Mouse (Mus musculus) kidney, adult 2 months (tissue): ENCODE measurements around the gene Tub. TPM values are rescaled to one million over a fixed set of nuclear protein-coding genes. Genes with fewer than 3 reads are reported as not detected.

Experiments used
- DNase-seq: peaks from one replicate; pipeline ENCODE4 v3.0.0; 2021
- H3K27ac ChIP-seq: fragments of 200-500 bp; 2 replicates; pipeline ENCODE4 v1.5.1; 2012; ENCODE audit warnings: low read depth, low read length, control low read depth, inconsistent platforms; ENCODE audit not compliant: insufficient read depth
- H3K27me3 ChIP-seq: fragments of 200-500 bp; replicated peaks from 2 replicates; pipeline ENCODE4 v1.6.1; 2012; ENCODE audit warnings: mild to moderate bottlenecking, moderate library complexity, low read length, inconsistent platforms; ENCODE audit not compliant: control insufficient read depth, insufficient read depth
- H3K36me3 ChIP-seq: fragments of 200-500 bp; 2 replicates; pipeline ENCODE4 v1.6.1; 2012; ENCODE audit warnings: mild to moderate bottlenecking, moderate library complexity, low read length, inconsistent platforms; ENCODE audit not compliant: control insufficient read depth, insufficient read depth
- H3K4me1 ChIP-seq: fragments of 200-500 bp; 2 replicates; pipeline ENCODE4 v1.6.1; 2011; ENCODE audit warnings: low read length; ENCODE audit not compliant: control insufficient read depth, insufficient read depth
- H3K4me3 ChIP-seq: fragments of 200-500 bp; 2 replicates; pipeline ENCODE4 v1.5.1; 2011; ENCODE audit warnings: mild to moderate bottlenecking, low read depth, low read length, control low read depth; ENCODE audit not compliant: insufficient read depth
- CTCF ChIP-seq: fragments of 200-500 bp; conservative IDR thresholded peaks from 2 replicates; pipeline ENCODE4 v1.5.1; 2011; ENCODE audit warnings: low read depth, mild to moderate bottlenecking, control low read depth, low read length, moderate library complexity, mixed read lengths; ENCODE audit not compliant: insufficient read depth, insufficient read length
- POLR2A ChIP-seq: fragments of 200-500 bp; IDR thresholded peaks from one replicate; pipeline ENCODE4 v1.6.1; 2011; ENCODE audit warnings: low read depth, low read length, control low read depth
- WGBS: fragments of 180-500 bp; shearing (Covaris S2); methylation state at CpG from one replicate; pipeline ENCODE4 v1.1.7; 2018; 5-methylcytosine and 5-hydroxymethylcytosine counted together
- polyA plus RNA-seq: library from polyadenylated mRNA; depleted of rRNA; stranded (reverse); fragments of >200 nt; gene quantifications from 2 replicates; pipeline ENCODE4 v1.2.3, GENCODE M21; 2012

Tub gene
- polyA plus RNA-seq, 1 experiment, result 0.52 TPM

DNA sequence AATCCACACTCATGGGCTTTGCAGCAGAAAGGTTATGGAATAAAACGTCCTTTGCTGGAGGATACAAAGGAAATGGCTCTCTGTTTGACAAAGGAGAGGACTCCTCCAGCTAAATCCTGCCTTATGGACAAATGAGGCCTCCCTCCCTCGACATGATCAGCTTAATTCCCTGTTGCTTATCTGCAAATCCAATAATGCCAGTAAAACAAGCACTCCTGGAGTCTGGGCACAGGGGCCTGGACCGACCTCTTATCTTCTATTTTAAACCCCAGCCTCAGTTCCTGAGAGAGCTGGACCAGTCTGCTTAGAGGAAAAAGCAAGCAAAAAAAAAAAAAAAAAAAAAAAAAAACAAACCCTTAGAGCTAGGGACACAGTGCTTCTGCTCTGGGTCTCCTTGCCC lies 53.5 kb downstream of the Tub start:
- no peaks in the 10 kb centered on the region for H3K4me1 ChIP-seq
- H3K27me3 ChIP-seq, result no peaks in the 10 kb centered on the region
- DNase-seq, result no peak
- WGBS, result 56% methylated on average over 3 of the region's 3 CpGs
- H3K4me3 ChIP-seq, result no peak overlapping the region
- H3K27ac ChIP-seq, result no peak overlapping the region
- TF ChIP-seq POLR2A (no peak), CTCF (no peak)
- no peaks in the 10 kb centered on the region for H3K36me3 ChIP-seq

- TF ChIP-seq POLR2A, result no peak
- TF ChIP-seq CTCF, result no peak
- Histone ChIP-seq H3K4me3 (no peak overlapping the region), H3K27ac (no peak overlapping the region), H3K27me3 (peaks cover 2% of the 10 kb centered on the region; the same call in 1 of the 2 replicates), H3K4me1 (no peaks in the 10 kb centered on the region), H3K36me3 (no peaks in the 10 kb centered on the region)
- DNase-seq, result no peak
- 88% methylated on average over 1 of the region's 1 CpGs for WGBS
Observed at GRCm38 (mm10) chr7:109009260-109009659, 59.1 kb downstream of the Tub start.

DNA sequence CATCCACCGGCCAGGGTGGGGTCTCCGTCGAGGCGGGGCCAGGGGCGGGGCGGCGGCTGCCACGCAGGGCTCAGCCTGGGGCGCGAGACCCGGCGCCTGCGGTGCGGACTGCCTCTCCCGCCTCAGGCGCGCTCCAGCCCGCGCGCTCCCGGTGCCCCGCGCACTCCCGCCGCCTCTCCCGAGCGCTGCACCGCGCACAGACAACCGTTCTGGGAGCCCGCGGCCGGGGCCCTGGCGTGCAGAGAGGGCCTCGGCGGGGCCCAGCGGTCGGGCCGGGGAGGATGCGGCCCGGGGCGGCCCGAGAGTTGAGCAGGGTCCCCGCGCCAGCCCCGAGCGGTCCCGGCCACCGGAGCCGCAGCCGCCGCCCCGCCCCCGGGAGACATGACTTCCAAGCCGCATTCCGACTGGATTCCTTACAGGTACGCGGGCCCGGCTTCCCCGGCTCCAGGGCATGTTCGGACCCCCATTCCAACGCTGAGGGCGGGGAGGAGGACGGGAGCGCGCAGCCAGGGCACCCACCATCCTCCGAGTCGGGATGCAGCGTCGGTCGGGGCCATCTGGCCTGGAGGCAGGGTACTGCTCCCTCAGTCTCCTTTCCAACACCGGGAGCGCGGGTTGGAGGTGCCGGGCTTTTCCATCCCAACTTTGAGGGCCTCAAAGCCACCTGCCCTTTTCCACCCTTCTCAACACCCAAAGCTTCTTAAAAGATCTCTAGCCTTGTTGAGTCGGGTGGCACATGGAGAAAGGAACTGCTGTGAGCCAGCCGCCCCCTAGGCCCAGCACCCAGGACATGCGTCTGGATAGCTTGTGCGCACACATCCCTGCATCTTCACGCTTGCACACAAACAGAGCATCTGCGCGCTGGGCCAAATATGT lies 60.8 kb downstream of the Tub start:
- Histone ChIP-seq H3K4me3 (no peak overlapping the region), H3K4me1 (no peaks in the 10 kb centered on the region), H3K27me3 (peaks cover 2% of the 10 kb centered on the region; the same call in 1 of the 2 replicates), H3K36me3 (no peaks in the 10 kb centered on the region), H3K27ac (no peak overlapping the region)
- no peak for DNase-seq
- 4% methylated on average over 82 of the region's 82 CpGs for WGBS
- TF ChIP-seq CTCF, result no peak
- no peak for TF ChIP-seq POLR2A

GRCm38 (mm10) chr7:109011596-109012180 lies 61.5 kb downstream of the Tub start:
- Histone ChIP-seq H3K36me3 (no peaks in the 10 kb centered on the region), H3K27ac (no peak overlapping the region), H3K4me3 (no peak overlapping the region), H3K4me1 (no peaks in the 10 kb centered on the region), H3K27me3 (peaks cover 2% of the 10 kb centered on the region; the same call in 1 of the 2 replicates)
- TF ChIP-seq POLR2A (no peak), CTCF (no peak)
- 60% methylated on average over 8 of the region's 8 CpGs for WGBS
- DNase-seq, result no peak

GRCm38 (mm10) chr7:109012575-109012974 lies 62.4 kb downstream of the Tub start:
- TF ChIP-seq POLR2A, result no peak
- no peak for TF ChIP-seq CTCF

DNA sequence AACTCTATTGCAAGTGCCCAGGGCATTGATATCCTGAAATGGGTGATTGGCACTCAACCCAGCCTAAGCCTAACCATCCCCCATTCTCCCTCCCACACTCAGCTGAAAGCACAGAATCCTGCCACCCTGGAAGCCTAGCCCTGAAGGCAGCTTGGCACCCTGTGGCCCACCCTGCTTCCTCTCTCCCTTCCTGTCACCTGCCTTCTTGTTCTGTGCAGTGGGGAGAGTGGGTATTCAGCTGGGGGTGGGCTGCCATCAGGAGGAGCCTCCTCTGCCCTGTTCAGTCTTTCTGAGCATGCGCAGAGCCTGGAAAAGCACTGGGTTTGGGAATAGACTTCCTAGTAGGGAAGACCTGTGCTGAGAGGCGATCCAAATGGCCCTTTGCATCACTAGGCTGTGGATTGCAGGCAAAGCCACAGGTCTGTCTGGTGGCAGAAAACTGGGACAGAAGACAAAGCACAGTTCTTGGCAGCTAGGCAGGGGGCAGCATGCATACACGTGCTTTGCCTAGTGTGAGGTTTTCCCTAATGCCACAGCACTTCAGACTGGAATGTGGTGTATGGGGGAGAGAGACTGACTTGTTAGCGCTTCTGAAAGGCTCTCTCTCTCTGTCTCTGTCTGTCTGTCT lies 63.0 kb downstream of the Tub start:
- H3K4me1 ChIP-seq, result no peaks in the 10 kb centered on the region
- H3K4me3 ChIP-seq, result no peak overlapping the region
- 59% methylated on average over 4 of the region's 4 CpGs for WGBS
- no peak for DNase-seq
- no peaks in the 10 kb centered on the region for H3K36me3 ChIP-seq
- H3K27me3 ChIP-seq, result peaks cover 2% of the 10 kb centered on the region; the same call in 1 of the 2 replicates
- TF ChIP-seq CTCF, result no peak
- TF ChIP-seq POLR2A, result no peak
- no peak overlapping the region for H3K27ac ChIP-seq

More at GRCm38 (mm10) chr7:109012575-109012974, 62.4 kb downstream of the Tub start:
- no peaks in the 10 kb centered on the region for H3K4me1 ChIP-seq
- no peak overlapping the region for H3K4me3 ChIP-seq
- H3K27ac ChIP-seq, result no peak overlapping the region
- H3K27me3 ChIP-seq, result peaks cover 2% of the 10 kb centered on the region; the same call in 1 of the 2 replicates
- DNase-seq, result no peak
- H3K36me3 ChIP-seq, result no peaks in the 10 kb centered on the region
- WGBS, result 96% methylated on average over 1 of the region's 1 CpGs

- H3K4me3 ChIP-seq, result no peak overlapping the region
- H3K36me3 ChIP-seq, result no peaks in the 10 kb centered on the region
Observed at GRCm38 (mm10) chr7:109014851-109015250, 64.7 kb downstream of the Tub start.

More at GRCm38 (mm10) chr7:109014851-109015250, 64.7 kb downstream of the Tub start:
- TF ChIP-seq CTCF (no peak), POLR2A (no peak)
- no peak for DNase-seq
- Histone ChIP-seq H3K27me3 (peaks cover 2% of the 10 kb centered on the region; the same call in 1 of the 2 replicates), H3K4me1 (no peaks in the 10 kb centered on the region), H3K27ac (no peak overlapping the region)
- 83% methylated on average over 7 of the region's 7 CpGs for WGBS
